Mouse (Mus musculus) heart, embryonic 16.5 days (tissue): ENCODE results near the gene Pkn3. TPM values are rescaled to one million over a fixed set of nuclear protein-coding genes. Genes with fewer than 3 reads are reported as not detected.
"Not testable (repeated sequence)": the region's sequence is repeated elsewhere in the genome, so short reads cannot be mapped to it uniquely, and the experiment has no call there.

Experiments used
- ATAC-seq: fragments of 200-750 bp; cut with Nextera tagmentation; replicated peaks from 2 replicates; pipeline ENCODE4 v1.8.0; 2017; ENCODE audit warnings: moderate number of reproducible peaks; ENCODE audit not compliant: insufficient read depth, low FRiP score; ENCODE audit errors: extremely low read depth
- H3K27ac ChIP-seq: fragments of 300-500 bp; sonication (generic); 2 replicates; pipeline ENCODE4 v1.5.1; 2014; ENCODE audit warnings: mild to moderate bottlenecking, low read length, control low read depth, moderate library complexity
- H3K27me3 ChIP-seq: fragments of 300-500 bp; sonication (generic); 2 replicates; pipeline ENCODE4 v1.6.1; 2014; ENCODE audit warnings: low read length, mixed read lengths; ENCODE audit not compliant: control insufficient read depth, insufficient read depth
- H3K36me3 ChIP-seq: fragments of 300-500 bp; sonication (generic); 2 replicates; pipeline ENCODE4 v1.6.1; 2014; ENCODE audit not compliant: control insufficient read depth, insufficient read depth
- H3K4me1 ChIP-seq: fragments of 300-500 bp; sonication (generic); 2 replicates; pipeline ENCODE4 v1.6.1; 2014; ENCODE audit warnings: low read length, mixed read lengths; ENCODE audit not compliant: control insufficient read depth, insufficient read depth
- H3K4me2 ChIP-seq: fragments of 300-500 bp; sonication (generic); 2 replicates; pipeline ENCODE4 v1.6.1; 2014; ENCODE audit warnings: low read depth, mild to moderate bottlenecking, control low read depth, low read length
- H3K4me3 ChIP-seq: fragments of 300-500 bp; sonication (generic); 2 replicates; pipeline ENCODE4 v1.5.1; 2014; ENCODE audit warnings: mild to moderate bottlenecking, control low read depth, low read length
- H3K9ac ChIP-seq: fragments of 300-500 bp; sonication (generic); 2 replicates; pipeline ENCODE4 v1.6.1; 2014; ENCODE audit warnings: low read length, control low read depth
- H3K9me3 ChIP-seq: fragments of 300-500 bp; sonication (generic); replicated peaks from 2 replicates; pipeline ENCODE4 v1.6.1; 2016; ENCODE audit warnings: low read length; ENCODE audit not compliant: control insufficient read depth
- WGBS: fragments of 180-500 bp; shearing (Covaris S2); extraction: QIAGEN DNeasy Blood & Tissue Kit; methylation state at CpG from one replicate; pipeline ENCODE4 v1.1.7; 2014; 5-methylcytosine and 5-hydroxymethylcytosine counted together
- polyA plus RNA-seq: library from polyadenylated mRNA; unstranded; fragments of >200 nt; fragmentation: Nextera tagmentation; extraction: Ambion mirVana; gene quantifications from 2 replicates; pipeline ENCODE4 v1.2.1, GENCODE M21; 2015

Gene Pkn3
- polyA plus RNA-seq, 1 experiment from 2014 or later: 9.4 TPM

DNA sequence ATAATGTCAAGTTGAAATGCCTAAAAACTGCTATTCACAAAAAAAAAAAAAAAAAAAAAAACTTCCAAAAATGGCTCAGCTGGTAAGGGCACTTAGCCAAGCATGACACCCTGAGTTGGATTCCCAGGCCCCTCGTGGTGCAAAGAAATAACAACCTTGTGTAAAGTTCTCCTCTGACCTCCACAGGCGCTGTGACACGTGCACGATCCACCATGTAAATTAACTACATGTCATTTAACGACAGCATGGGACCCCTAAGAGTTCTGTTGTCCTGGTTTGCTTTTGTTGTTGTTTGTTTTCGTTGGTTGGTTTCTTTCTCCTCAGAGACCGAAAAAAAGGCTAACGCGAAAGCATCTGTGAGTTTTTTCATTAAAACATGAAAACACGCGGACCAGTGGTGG, 29.4 kb upstream of the Pkn3 start:
- peak overlapping the region; percentile 76 for H3K4me3 ChIP-seq
- H3K27ac ChIP-seq: peak overlapping the region; percentile 77
- H3K27me3 ChIP-seq: no peaks in the 10 kb centered on the region
- WGBS: 55% methylated on average over 11 of the region's 11 CpGs
- peak overlapping the region; percentile 80 for H3K9ac ChIP-seq
- no peaks in the 10 kb centered on the region for H3K9me3 ChIP-seq
- no peak for ATAC-seq
- peaks cover 4% of the 10 kb centered on the region; the same call in 1 of the 2 replicates for H3K4me1 ChIP-seq
- no peaks in the 10 kb centered on the region for H3K36me3 ChIP-seq
- peak overlapping the region; percentile 77 for H3K4me2 ChIP-seq

DNA sequence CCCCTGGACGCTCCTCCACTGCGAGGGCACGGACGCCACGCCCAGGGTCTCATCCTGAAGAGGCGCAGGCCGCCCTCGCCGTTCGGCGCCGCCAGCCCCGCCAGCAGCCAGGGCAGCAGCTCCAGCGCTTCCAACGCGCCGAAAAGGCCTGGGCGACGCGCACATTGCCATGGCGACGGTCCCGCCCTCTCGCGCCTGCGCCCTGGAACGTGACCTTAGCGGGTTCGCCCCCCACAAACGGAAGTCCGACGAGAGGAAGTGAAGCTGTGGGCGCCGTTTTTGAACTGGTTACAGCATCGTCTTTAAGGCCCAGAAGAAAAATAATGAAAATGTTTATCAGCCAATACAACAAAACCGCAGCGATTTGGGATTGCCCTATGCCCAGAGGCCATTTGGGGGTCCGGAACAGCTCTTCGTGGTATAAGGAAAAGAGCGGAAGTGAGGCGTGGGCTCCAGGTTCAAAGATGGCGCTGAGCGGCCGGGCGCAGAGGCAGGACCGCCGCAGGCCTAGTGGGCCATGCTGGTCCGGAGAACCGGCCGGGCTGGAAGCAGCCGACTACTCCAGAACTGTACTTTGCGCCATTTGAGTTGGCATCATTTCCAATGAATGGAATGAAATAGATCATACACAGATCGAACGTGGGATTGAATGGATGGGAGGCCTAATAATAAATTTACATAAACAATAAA, 28.6 kb upstream of the Pkn3 start, which contains the start of gene Wdr34:
Gene Wdr34 (minus strand): TSS at position 183 of the 690 bp plus-strand sequence.
- under 1% methylated on average over 52 of the region's 54 CpGs for WGBS
- peaks cover 4% of the 10 kb centered on the region; the same call in 1 of the 2 replicates for H3K4me1 ChIP-seq
- peak within 1 kb of the TSS; percentile 77 for H3K4me2 ChIP-seq
- peak; percentile 95 for ATAC-seq
- H3K4me3 ChIP-seq: peak within 1 kb of the TSS; percentile 76
- peak within 1 kb of the TSS; percentile 96 for H3K27ac ChIP-seq
- H3K27me3 ChIP-seq: no peaks in the 10 kb centered on the region
- H3K9me3 ChIP-seq: no peaks in the 10 kb centered on the region
- no peaks in the 10 kb centered on the region for H3K36me3 ChIP-seq
- peak within 1 kb of the TSS; percentile 80 for H3K9ac ChIP-seq

DNA sequence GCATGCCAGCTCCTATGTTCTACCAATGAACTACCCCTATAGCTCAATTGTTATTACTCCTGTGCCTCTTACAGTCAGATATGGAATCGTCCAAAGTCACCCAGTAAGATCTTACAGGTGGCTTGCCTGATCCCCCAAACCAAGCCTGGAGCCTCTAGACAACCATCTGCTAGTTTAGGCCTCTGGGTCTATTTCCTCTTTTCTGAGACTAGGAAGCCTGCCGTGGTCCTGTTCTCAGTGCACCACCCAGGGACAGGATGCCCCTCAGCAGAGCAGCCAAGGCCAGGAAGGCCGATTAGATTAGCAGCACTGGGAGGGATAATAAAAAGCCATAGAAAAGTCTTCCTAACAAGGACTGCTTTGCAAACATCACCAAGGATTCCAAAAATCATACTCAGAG, 27.7 kb upstream of the Pkn3 start:
- peaks cover 4% of the 10 kb centered on the region; the same call in 1 of the 2 replicates for H3K4me1 ChIP-seq
- H3K36me3 ChIP-seq: no peaks in the 10 kb centered on the region
- no peak overlapping the region for H3K9ac ChIP-seq
- no peak overlapping the region for H3K4me3 ChIP-seq
- no peaks in the 10 kb centered on the region for H3K27me3 ChIP-seq
- no peak overlapping the region for H3K4me2 ChIP-seq
- no peaks in the 10 kb centered on the region for H3K9me3 ChIP-seq
- no peak for ATAC-seq
- peak overlapping the region; percentile 31 for H3K27ac ChIP-seq
- 63% methylated on average over 3 of the region's 3 CpGs for WGBS

DNA sequence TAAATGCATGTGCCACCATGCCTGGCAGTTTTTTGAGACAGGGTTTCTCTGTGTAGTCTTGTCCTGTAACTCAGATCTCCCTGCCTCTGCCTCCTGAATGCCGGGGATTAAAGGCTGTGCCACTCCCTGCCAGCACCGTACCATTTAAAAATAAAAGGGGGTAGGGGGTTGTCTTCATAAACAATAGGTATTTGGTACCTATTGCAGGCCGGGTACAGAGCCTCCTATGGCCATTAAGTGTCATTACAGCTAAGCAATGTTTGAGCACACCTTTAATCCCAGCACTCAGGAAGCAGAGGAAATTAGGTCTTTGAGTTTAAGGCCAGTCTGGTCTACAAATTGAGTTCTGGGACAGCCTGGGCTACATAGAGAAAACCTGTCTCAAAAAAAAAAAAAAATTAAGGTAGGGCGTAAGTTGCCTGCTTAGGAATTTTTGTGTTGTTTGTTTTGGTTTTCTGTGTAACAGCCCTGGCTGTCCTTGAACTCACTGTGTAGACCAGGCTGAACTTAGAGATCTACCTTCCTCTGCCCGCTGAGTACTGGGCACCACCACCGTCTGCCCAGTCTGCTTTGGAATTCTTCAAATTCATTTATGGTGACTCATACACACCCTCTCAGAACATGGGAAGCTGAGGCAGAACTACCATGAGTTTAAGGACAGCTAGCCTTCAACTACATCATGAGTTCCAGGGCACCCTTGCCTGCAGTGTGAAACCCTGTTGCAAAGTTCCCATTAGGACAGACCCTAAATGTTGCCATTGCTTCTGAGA, 25.3 kb upstream of the Pkn3 start:
- Histone ChIP-seq H3K36me3 (no peaks in the 10 kb centered on the region), H3K27ac (no peak overlapping the region), H3K4me3 (no peak overlapping the region), H3K4me2 (no peak overlapping the region), H3K9me3 (no peaks in the 10 kb centered on the region), H3K9ac (no peak overlapping the region), H3K27me3 (no peaks in the 10 kb centered on the region), H3K4me1 (peaks cover 4% of the 10 kb centered on the region; the same call in 1 of the 2 replicates)
- ATAC-seq: no peak
- WGBS: 30% methylated on average over 6 of the region's 6 CpGs

DNA sequence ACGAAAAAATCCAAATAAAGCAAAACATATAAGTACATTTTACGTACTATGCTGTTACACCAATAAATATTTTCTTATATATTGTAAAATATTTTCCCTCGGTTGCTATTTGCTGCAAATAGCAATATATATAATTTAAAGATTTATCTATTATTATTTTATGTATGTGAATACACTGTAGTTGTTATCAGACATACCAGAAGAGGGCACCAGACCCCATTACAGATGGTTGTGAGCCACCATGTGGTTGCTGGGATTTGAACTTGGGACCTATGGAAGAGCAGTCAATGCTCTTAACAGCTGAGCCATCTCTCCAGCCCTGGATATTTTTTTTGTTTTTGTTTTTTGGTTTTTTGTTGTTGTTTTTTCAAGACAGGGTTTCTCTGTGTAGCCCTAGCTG, 22.2 kb upstream of the Pkn3 start:
- not testable (repeated sequence) for H3K9ac ChIP-seq, H3K4me1 ChIP-seq, H3K27me3 ChIP-seq, ATAC-seq, H3K27ac ChIP-seq, H3K4me2 ChIP-seq, H3K9me3 ChIP-seq, H3K4me3 ChIP-seq, H3K36me3 ChIP-seq
- 94% methylated on average over 3 of the region's 3 CpGs for WGBS

DNA sequence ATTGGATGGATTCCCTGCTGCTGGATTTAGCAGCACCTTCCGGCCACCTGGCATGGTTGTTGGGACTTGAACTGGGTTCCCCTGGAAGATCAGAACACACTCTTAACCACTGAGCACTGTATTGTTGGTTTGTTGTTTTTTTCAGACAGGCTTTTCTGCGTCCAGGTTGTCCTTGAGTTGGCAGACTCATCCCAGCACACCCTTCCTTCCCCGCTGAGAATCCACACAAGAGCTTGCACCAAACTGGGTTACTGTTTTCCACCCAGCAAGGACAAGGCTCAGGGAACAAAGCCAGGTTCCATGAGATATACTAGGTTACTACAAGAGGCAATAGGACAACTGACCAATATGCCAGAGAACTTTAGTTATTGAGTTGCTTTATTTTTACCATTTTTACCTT, 20.7 kb upstream of the Pkn3 start:
- Histone ChIP-seq H3K9ac (no peak overlapping the region), H3K4me3 (no peak overlapping the region), H3K4me1 (no peaks in the 10 kb centered on the region), H3K36me3 (no peaks in the 10 kb centered on the region), H3K9me3 (no peaks in the 10 kb centered on the region), H3K4me2 (no peak overlapping the region), H3K27me3 (no peaks in the 10 kb centered on the region), H3K27ac (no peak overlapping the region)
- 70% methylated on average over 3 of the region's 3 CpGs for WGBS
- ATAC-seq: no peak

DNA sequence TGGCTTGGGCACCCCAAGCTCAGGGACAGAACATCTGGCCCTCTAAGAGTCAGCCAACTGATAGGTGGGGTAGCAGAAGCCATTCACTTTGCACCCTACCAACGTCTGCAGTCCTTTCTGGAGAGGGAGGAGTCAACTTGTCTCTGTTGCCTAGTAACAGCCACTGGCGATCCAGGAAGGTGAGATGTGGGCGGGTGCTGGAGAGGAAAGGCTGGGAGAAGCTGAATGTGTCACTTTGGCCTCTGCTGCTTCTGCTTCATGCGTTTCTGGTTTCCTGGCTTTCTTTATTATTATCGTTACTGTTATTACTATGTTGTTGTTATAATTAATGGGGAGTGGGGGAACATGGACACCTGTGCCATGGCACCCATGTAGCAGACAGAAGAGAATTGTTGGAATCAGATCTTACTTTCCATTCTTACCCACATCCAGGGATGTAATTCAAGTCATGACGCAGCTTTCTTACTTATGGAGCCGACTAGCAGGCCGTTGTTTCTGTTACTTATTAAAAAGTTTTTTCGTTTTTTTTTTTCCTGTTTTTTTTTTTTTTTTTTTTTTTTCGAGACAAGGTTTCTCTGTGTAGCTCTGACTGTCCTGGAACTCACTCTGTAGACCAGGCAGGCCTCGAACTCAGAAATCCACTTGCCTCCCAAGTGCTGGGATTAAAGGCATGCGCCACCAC, 20.1 kb upstream of the Pkn3 start, which contains the start of gene Set:
Gene Set (plus strand): TSS at position 156 of the 682 bp plus-strand sequence.
- H3K9ac ChIP-seq: no peak within 1 kb of the TSS
- no peak within 1 kb of the TSS for H3K27ac ChIP-seq
- H3K9me3 ChIP-seq: no peaks in the 10 kb centered on the region
- H3K4me3 ChIP-seq: no peak within 1 kb of the TSS
- H3K27me3 ChIP-seq: no peaks in the 10 kb centered on the region
- no peaks in the 10 kb centered on the region for H3K36me3 ChIP-seq
- 48% methylated on average over 12 of the region's 12 CpGs for WGBS
- H3K4me1 ChIP-seq: no peaks in the 10 kb centered on the region
- no peak within 1 kb of the TSS for H3K4me2 ChIP-seq
- no peak for ATAC-seq

DNA sequence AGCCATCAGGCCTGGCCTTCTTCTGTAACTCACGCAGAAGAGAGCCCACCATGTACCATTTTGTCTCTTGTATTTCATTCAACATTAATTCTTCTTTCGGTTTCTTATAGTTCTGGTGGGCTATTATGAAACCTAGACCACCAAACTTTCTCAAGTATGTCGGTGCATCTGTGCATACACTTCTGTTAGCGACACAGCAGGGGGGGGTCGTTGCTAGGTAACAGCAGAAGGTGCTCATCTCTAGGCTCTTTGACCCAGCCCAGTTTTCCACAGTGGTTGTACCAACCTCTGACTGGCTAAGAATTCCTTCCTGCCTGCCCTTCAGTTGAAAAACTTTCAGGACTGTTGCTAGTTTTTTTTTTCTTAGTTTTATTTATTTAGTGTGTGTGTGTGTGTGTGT, 19.1 kb upstream of the Pkn3 start:
- WGBS: 59% methylated on average over 5 of the region's 5 CpGs
- Histone ChIP-seq H3K4me3 (no peak overlapping the region), H3K27me3 (no peaks in the 10 kb centered on the region), H3K27ac (no peak overlapping the region), H3K4me1 (peaks cover 2% of the 10 kb centered on the region), H3K9ac (no peak overlapping the region), H3K9me3 (no peaks in the 10 kb centered on the region), H3K4me2 (no peak overlapping the region), H3K36me3 (no peaks in the 10 kb centered on the region)
- ATAC-seq: no peak
